8 mouse cellular contexts compared by ENCODE assay signal in genomic region chr16:33833429-33833753, GRCm38 (mm10). TPM values are rescaled to one million over a fixed set of nuclear protein-coding genes. Genes with fewer than 3 reads are reported as not detected.
A peak's percentile ranks its signal among the peaks of the same experiment; 100 is the strongest.
DNase-seq lines count a peak whose midpoint lies in the region; ATAC-seq lines count a peak whose summit lies in the region.

No protein-coding gene starts in this region.

- H3K27ac ChIP-seq in kidney, embryonic 15.5 days: peak overlapping the region; percentile 83
- peak overlapping the region; percentile 92 for H3K27ac ChIP-seq in embryonic facial prominence, embryonic 12.5 days
- H3K27ac ChIP-seq in midbrain, embryonic 15.5 days: peak overlapping the region; percentile 43; the same call in 1 of the 2 replicates

- WGBS in kidney, embryonic 15.5 days: 9% methylated on average over 5 of the region's 5 CpGs
- WGBS in embryonic facial prominence, embryonic 12.5 days: 4% methylated on average over 5 of the region's 5 CpGs
- 20% methylated on average over 5 of the region's 5 CpGs for WGBS in midbrain, embryonic 15.5 days

- H3K36me3 ChIP-seq in kidney, embryonic 15.5 days: no peaks in the 10 kb centered on the region
- no peaks in the 10 kb centered on the region for H3K36me3 ChIP-seq in embryonic facial prominence, embryonic 12.5 days
- H3K36me3 ChIP-seq in midbrain, embryonic 15.5 days (replicated peaks): no peaks in the 10 kb centered on the region

- H3K4me2 ChIP-seq in kidney, embryonic 15.5 days: peak overlapping the region; percentile 70
- peak overlapping the region; percentile 71 for H3K4me2 ChIP-seq in embryonic facial prominence, embryonic 12.5 days (replicated peaks)
- H3K4me2 ChIP-seq in midbrain, embryonic 15.5 days: peak overlapping the region; percentile 43

- no peaks in the 10 kb centered on the region for H3K9me3 ChIP-seq in kidney, embryonic 15.5 days (replicated peaks)
- H3K9me3 ChIP-seq in embryonic facial prominence, embryonic 12.5 days: no peaks in the 10 kb centered on the region
- no peaks in the 10 kb centered on the region for H3K9me3 ChIP-seq in midbrain, embryonic 15.5 days

- peak overlapping the region; percentile 37 for H3K4me3 ChIP-seq in kidney, embryonic 15.5 days (replicated peaks)
- H3K4me3 ChIP-seq in embryonic facial prominence, embryonic 12.5 days: peak overlapping the region; percentile 30
- H3K4me3 ChIP-seq in midbrain, embryonic 15.5 days: peak overlapping the region; percentile 9; the same call in 1 of the 2 replicates

- DNase-seq in kidney, postnatal 25 days: no peak
- peak; percentile 25 for DNase-seq in induced T-regulatory cell, adult 2 months (ENCODE audit: low read depth)
- no peak for DNase-seq in frontal cortex, postnatal 10 days (ENCODE audit: low spot score in 2 of 2)
- no peak for DNase-seq in cerebellum, adult 8-10 months
- no peak for DNase-seq in cerebellum, postnatal 14 days

- no peaks in the 10 kb centered on the region for H3K27me3 ChIP-seq in kidney, embryonic 15.5 days
- no peaks in the 10 kb centered on the region for H3K27me3 ChIP-seq in embryonic facial prominence, embryonic 12.5 days
- peaks cover 42% of the 10 kb centered on the region for H3K27me3 ChIP-seq in midbrain, embryonic 15.5 days (replicated peaks)

- ATAC-seq in kidney, embryonic 15.5 days (replicated peaks; ENCODE audit: low FRiP score): no peak
- ATAC-seq in embryonic facial prominence, embryonic 12.5 days (ENCODE audit: insufficient number of reproducible peaks, insufficient read depth, low FRiP score, low TSS enrichment): no peak
- ATAC-seq in midbrain, embryonic 15.5 days (replicated peaks): no peak

- H3K4me1 ChIP-seq in kidney, embryonic 15.5 days: peaks cover 50% of the 10 kb centered on the region
- peaks cover 46% of the 10 kb centered on the region for H3K4me1 ChIP-seq in embryonic facial prominence, embryonic 12.5 days
- H3K4me1 ChIP-seq in midbrain, embryonic 15.5 days: peaks cover 34% of the 10 kb centered on the region

- H3K9ac ChIP-seq in kidney, embryonic 15.5 days: 0 out of 2 replicates have a peak overlapping the region, but pooled peaks have one; percentile 32
- H3K9ac ChIP-seq in embryonic facial prominence, embryonic 12.5 days: peak overlapping the region; percentile 52; the same call in 1 of the 2 replicates
- no peak overlapping the region for H3K9ac ChIP-seq in midbrain, embryonic 15.5 days

RNA-seq across cellular contexts. Expression of gene Itgb5, which starts 3.9 kb away (rescaled TPM):
- 44.4 and 46.9 TPM in 2 replicates for polyA plus RNA-seq in kidney, embryonic 15.5 days (2015; fragmentation: Nextera tagmentation; extraction: Ambion mirVana)
- polyA plus RNA-seq in embryonic facial prominence, embryonic 12.5 days (2016; fragmentation: Nextera tagmentation; extraction: Ambion mirVana): 120 and 130 TPM in 2 replicates
- polyA plus RNA-seq in midbrain, embryonic 15.5 days (2015; fragmentation: Nextera tagmentation; extraction: Ambion mirVana): 24.1 and 24.6 TPM in 2 replicates

RNA-seq across cellular contexts. Expression of gene Muc13, which starts 39.6 kb away (rescaled TPM):
- 0.19 and 1.4 TPM in 2 replicates for polyA plus RNA-seq in kidney, embryonic 15.5 days (2015; fragmentation: Nextera tagmentation; extraction: Ambion mirVana)
- 0.17 and 0.19 TPM in 2 replicates for polyA plus RNA-seq in embryonic facial prominence, embryonic 12.5 days (2016; fragmentation: Nextera tagmentation; extraction: Ambion mirVana)
- 0.08 TPM in 1 of 2 replicates, not detected in the other for polyA plus RNA-seq in midbrain, embryonic 15.5 days (2015; fragmentation: Nextera tagmentation; extraction: Ambion mirVana)
